Mouse (Mus musculus) bone marrow macrophage, adult 2 months (primary cell): ENCODE measurements around the gene Agl. TPM values are rescaled to one million over a fixed set of nuclear protein-coding genes. Genes with fewer than 3 reads are reported as not detected.

Experiments
- H3K27ac ChIP-seq: 2 replicates; pipeline ENCODE4 v1.5.1; 2012; ENCODE audit warnings: low read depth, low read length; ENCODE audit not compliant: insufficient read depth
- H3K4me1 ChIP-seq: 2 replicates; pipeline ENCODE4 v1.6.1; 2012; ENCODE audit warnings: low read length; ENCODE audit not compliant: control insufficient read depth, insufficient read depth
- H3K4me3 ChIP-seq: 2 replicates; pipeline ENCODE4 v1.5.1; 2012; ENCODE audit warnings: mild to moderate bottlenecking, low read length, moderate library complexity; ENCODE audit not compliant: insufficient read depth
- CTCF ChIP-seq: IDR thresholded peaks from 2 replicates; pipeline ENCODE4 v1.5.1; 2012; ENCODE audit warnings: low read depth, mild to moderate bottlenecking, low read length, moderate library complexity
- POLR2A ChIP-seq: IDR thresholded peaks from 2 replicates; pipeline ENCODE4 v1.6.1; 2012; ENCODE audit warnings: mild to moderate bottlenecking, low read depth, low read length, borderline replicate concordance
- polyA plus RNA-seq: library from polyadenylated mRNA; stranded (reverse); fragments of >200 nt; gene quantifications from 2 replicates; pipeline ENCODE4 v1.2.4, GENCODE M21; 2012; ENCODE audit not compliant: missing spikeins, insufficient read depth, insufficient read length

The Agl gene
- polyA plus RNA-seq, 1 experiment = 21.4 TPM

DNA sequence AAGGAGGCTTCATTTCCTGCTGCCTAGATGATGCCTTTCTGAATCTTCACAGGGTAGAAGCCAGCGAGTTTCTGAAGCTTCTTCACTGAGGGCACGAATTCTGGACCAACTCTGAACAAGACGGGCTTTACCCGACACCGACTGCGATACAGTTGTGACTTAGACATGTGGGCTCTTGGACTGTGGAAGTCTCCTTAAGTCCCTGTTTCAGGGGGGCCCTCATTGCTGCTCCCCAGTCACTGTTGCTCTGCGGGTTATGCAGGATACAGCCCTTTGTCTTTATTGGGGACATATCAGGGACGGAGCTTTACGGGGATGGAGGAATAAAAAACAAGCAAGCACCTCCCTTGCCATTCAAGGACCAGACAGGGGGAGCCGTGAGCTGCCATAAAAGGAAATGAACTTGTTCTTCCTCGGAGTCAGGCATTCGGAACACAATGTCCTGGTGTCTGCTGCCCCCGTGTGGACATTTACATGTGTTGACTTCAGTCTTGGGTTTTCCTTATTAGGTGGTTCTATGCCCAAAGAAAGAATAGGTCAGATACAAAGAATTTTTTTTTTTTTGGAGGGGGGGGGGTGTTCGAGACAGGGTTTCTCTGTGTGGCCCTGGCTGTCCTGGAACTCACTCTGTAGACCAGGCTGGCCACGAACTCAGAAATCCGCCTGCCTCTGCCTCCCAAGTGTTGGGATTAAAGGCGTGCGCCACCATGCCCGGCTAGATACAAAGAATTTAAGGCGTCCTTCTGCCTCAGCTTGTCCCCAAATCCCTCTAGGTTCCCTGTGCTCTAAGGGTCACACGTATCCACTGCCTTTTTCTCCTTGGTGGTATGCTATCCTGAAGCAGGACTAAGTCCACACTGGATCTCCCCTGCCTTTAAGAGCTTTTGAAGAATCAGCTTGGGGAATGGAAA, 28.1 kb upstream of the Agl start:
- Histone ChIP-seq H3K27ac (no peak overlapping the region), H3K4me3 (peak overlapping the region; percentile 33), H3K4me1 (no peaks in the 10 kb centered on the region)
- TF ChIP-seq CTCF (peak; percentile 33; the same call in 1 of the 2 replicates), POLR2A (no peak)

DNA sequence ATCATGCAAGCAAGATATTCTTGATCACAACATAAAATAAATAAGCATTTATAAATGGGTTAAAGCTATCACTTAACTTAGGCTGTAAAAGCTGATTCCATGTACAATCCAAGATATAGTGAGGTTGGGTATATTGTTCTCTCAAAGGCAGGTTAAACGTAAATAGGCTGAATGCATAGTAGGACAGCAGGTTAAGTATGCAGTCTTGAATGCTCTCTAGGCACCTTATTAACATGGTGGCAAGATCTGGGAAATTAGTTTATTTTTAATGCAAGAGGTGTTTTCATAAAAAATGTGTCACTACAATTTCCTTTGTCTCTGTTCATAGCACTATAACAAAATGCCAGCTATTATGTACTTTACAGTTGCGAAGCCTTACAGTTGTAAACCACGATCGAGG, 27.4 kb upstream of the Agl start:
- no peak overlapping the region for H3K27ac ChIP-seq
- TF ChIP-seq POLR2A = no peak
- no peak for TF ChIP-seq CTCF
- no peaks in the 10 kb centered on the region for H3K4me1 ChIP-seq
- no peak overlapping the region for H3K4me3 ChIP-seq

DNA sequence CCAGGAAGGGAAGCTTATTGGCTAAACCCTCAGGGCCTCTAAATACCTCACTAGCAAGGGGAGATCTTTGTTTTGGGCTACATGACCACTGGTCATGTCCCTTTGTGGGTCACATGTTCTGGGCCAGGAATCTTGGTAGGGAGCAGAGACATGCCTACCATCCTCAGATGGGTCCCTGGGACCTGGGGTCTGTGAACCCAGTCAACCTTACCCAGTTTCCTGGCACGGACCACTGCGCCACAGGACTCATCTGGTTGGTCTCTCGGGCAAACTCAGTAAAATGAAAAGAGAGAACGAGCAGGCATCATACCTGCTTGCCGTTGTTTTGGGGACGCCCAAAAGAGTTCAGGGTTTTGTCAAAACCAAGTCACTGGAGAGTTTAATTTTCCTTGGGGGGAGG, 26.3 kb upstream of the Agl start:
- H3K27ac ChIP-seq = no peak overlapping the region
- H3K4me3 ChIP-seq = no peak overlapping the region
- no peaks in the 10 kb centered on the region for H3K4me1 ChIP-seq
- TF ChIP-seq CTCF (no peak), POLR2A (no peak)

DNA sequence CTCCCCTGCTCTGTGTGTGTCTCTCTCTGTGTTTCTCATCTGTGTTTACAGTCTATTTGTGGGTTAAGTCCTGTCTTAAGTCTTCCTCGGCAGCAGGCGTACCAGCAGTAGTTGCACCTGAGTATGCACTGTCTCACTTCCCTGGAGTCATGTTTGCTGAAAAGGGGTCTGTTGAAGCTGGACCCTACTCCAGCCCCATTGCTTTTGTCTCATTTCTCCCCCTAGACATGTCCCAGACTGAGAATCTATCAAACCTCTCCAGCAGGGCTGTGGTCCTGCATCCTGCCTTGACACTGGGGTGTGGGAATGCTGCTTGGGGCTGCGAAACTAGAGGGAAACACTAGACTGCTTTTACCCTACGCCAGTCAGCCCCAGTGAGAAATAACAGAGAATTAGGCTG, 25.5 kb upstream of the Agl start:
- no peak overlapping the region for H3K4me3 ChIP-seq
- no peak overlapping the region for H3K27ac ChIP-seq
- no peaks in the 10 kb centered on the region for H3K4me1 ChIP-seq
- TF ChIP-seq CTCF = no peak
- no peak for TF ChIP-seq POLR2A

DNA sequence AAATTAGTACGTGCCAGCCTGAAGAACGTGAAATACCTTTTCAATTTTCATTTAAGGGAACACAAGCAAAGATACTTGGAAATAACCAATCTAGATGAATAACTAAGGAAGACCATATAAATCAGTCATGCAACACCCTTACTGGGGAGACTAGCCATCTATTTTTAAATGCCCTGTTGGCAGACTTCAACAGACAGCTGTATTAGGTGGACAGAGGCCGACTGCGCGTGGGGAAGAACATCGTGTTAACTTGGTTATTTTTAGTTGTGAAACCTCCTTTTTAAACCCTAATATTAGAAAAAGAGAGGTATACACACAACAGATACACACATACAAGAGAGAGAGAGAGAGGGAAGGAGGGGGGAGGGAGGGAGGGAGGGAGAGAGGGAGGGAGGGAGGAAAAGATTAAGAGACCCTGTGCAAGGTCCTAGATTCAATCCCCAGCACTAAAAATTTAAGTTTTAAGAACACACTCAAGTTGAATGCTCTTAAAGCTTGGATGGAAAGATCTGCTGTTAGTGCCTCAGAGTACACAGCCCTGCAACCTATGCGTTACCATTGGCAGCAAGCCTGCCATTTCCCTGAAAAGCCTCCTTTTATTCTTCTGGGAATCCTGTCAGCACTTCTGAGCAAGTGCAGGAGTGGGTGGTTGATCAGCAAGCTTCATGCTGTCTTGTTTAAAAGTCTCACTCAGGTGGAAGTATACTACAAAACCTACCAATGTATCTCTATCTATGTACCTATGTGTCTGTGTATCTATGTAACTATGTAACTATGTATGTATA, 24.8 kb upstream of the Agl start:
- no peaks in the 10 kb centered on the region for H3K4me1 ChIP-seq
- no peak for TF ChIP-seq CTCF
- TF ChIP-seq POLR2A = no peak
- no peak overlapping the region for H3K4me3 ChIP-seq

DNA sequence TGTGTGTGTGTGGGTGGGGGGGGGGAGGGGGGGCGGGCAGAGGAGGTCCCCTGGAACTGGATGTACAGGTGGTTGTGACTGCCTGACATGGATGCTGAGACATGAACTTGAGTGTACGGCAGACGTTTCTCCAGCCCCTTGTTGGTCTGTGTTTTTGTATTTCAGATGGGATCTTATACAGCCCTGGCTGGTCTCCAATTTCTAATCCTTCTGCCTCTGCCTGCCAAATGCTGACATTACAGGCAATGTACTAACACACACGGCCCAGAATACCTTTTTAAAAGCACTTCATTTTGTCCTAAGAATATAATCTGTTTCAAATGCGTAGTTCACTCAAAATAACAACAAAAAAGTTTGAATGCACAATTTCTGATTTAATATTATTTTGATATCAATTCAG, 23.4 kb upstream of the Agl start:
- H3K4me1 ChIP-seq = no peaks in the 10 kb centered on the region
- no peak for TF ChIP-seq CTCF
- TF ChIP-seq POLR2A = no peak
- no peak overlapping the region for H3K4me3 ChIP-seq
- no peak overlapping the region for H3K27ac ChIP-seq

More for the DNA sequence above, 24.8 kb upstream of the Agl start:
- H3K27ac ChIP-seq = no peak overlapping the region

DNA sequence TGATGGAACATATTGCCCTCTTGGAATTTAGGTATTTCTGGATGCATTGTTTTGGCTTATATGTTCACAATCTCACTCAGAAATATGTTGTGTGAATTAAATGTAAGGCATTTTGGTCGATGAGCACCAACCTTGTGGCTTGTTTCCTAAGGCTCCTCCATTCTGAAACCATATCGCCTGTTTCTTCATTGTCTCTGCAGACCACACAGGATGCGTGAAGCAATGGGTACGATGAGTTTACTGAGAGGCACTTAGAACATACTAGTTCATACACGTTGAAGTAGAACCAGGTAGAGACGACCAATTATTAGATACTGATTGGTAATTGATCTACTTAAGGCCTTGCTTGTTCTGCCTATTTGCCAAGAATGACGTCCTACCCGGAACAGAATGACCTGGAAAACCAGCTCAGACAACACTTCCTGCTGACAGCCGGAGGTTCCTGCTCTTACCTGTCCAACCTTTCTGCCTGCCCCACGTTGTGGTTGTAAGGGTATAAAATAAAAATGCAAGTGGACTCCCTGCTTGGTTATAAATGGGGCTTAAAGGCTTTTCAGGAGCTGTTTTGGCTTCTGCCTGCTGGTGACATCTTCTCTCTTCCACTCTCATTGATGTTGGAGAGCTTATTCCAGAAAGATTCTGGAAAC, 21.4 kb upstream of the Agl start:
- TF ChIP-seq CTCF (no peak), POLR2A (no peak)
- no peaks in the 10 kb centered on the region for H3K4me1 ChIP-seq
- no peak overlapping the region for H3K27ac ChIP-seq
- H3K4me3 ChIP-seq = no peak overlapping the region

DNA sequence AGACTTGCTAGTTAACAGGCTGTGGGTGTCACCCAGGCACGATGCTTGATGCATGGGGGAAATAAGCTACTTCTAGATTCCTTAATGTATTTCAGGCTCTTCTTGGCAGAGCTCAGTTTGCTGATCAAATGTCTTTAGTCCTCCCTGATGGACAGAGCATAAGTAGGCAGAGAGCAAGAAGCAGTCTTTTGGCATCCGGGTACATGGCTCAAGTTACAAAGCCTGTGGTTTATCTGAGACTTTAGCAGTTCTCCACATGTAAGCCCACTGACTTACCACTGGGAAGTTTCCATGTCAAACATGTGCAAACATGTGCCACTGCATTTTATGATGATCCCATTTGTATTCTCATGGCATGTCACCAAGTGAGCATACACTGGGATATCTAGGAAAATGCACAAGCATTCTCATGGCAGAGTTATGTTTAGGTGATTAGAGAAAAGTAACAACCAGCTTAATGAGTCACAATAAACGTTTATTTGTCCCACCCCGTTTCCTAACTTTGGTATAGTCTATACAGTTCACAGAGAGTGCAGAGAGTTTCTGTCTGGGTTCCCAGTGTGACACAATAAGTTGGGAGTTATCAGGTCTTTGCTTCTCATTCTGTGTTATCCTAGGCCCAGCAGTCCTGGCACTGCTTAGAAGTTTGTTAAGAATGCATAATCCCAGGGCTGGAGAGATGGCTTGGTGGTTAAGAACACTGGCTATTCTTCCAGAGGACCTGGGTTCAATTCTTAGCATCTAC, 18.7 kb upstream of the Agl start:
- Histone ChIP-seq H3K4me3 (no peak overlapping the region), H3K27ac (no peak overlapping the region), H3K4me1 (no peaks in the 10 kb centered on the region)
- TF ChIP-seq CTCF (no peak), POLR2A (no peak)

DNA sequence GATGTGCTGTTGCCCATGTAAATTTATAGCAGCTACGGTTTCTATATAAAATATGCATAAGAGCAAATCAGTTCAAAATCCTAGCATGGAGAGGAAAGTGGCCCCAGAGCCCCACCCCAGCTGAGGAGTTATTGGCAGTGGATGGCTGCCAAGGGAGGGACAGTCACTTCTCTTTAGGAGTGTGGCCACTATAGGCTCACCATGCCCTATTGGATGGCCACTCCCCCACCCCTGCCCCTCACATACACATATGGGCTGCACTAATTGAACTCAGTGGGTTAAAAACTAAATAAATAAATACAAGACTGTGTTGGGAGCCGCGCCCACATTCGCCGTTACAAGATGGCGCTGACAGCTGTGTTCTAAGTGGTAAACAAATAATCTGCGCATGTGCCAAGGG, 9.3 kb upstream of the Agl start:
- H3K4me3 ChIP-seq = no peak overlapping the region
- peaks cover 3% of the 10 kb centered on the region; the same call in 1 of the 2 replicates for H3K4me1 ChIP-seq
- TF ChIP-seq CTCF (no peak), POLR2A (no peak)
- no peak overlapping the region for H3K27ac ChIP-seq
